Mouse (Mus musculus): ENCODE results near the gene Fam71e1.

DNA sequence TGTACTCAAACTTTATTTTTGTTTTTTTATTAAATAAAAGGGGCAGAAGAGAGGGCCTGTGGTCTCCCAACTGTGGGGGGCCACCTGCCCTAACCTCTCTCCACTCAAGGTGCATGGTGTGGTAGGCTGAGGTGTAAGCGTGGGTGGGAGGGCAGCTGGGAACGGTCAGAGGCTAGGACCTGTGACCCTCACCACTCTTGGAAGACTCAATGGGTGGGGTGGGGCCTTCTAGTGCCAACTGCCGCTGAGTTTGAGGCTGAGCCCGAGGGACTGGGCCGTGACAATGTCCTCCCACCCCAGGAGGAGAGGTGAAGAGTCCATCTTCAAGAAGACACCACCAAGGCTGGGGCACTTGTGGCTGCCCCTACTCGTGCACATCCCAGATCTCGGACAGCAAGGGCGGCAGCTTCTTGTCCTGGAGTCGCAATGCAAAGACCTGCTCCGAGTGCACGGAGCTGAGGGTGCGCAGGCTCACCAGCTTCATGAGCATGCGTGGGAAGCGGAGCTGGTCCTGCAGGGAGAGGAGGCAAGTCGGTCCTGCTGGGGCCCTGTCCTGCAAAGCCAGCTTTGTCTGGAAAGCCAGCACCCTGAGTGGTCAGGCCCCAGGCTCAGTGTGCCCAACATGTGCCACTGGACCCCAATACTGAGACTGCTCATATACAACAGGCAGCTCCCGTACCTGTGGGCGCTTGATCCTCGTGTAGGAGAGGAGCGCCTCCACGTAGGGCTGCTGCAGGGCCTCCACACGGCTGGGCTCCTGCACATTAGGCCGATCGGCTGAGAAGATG is 53.4 kb downstream of the Fam71e1 start:
- TF ChIP-seq EP300 (optimal IDR thresholded peaks at IDR 0.05), result no peak
- no peak for TF ChIP-seq CTCF (IDR thresholded peaks at IDR 0.05; ENCODE audit: low read depth)
